Mouse (Mus musculus) spleen, adult 2 months (tissue): ENCODE measurements at regions not wholly inside any gene's neighbourhood (a gene's known extent, or its start where the extent isn't known, plus 50 kb on each side); places are given as distances from the start of the nearest gene placed in this dataset.

ENCODE experiments used
- CTCF ChIP-seq: fragments of 200-500 bp; IDR thresholded peaks from 2 replicates; pipeline ENCODE4 v1.5.1; 2011; ENCODE audit warnings: mild to moderate bottlenecking, inconsistent platforms; ENCODE audit not compliant: insufficient read depth, insufficient read length, insufficient replicate concordance; ENCODE audit errors: extremely low read depth
- POLR2A ChIP-seq: fragments of 200-500 bp; IDR thresholded peaks from 2 replicates; pipeline ENCODE4 v1.6.1; 2011; ENCODE audit warnings: low read depth, low read length, inconsistent platforms

DNA sequence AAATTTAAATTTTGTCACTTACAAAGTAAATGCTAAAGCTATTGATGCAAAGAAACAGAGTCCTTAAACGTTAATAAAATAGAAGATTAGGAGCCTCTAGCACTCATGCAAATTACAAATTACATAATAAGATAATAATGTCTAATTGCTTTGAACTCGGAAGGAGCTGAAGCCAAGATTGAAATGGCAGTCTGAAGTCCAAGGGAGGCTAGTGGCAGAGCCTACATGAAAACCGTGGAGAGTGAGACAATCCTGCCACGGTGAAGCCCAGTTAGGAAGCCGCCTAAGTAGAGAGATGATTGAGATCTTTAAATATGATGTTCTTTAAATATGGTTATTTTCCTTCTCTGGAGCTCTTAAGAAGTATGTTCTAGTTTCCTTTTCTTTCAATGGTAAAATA lies 260.0 kb downstream of the Nfkbiz start:
- TF ChIP-seq CTCF: no peak
- TF ChIP-seq POLR2A: no peak
